Mouse (Mus musculus): ENCODE results near the gene Bcat2. TPM values are rescaled to one million over a fixed set of nuclear protein-coding genes. Genes with fewer than 3 reads are reported as not detected.

Gene Bcat2
- polyA plus RNA-seq, 1 experiment from 2014 or later = 25.7 TPM

GRCm38 (mm10) chr7:45598960-45599879 lies 29.3 kb downstream of the Bcat2 start:
- Histone ChIP-seq H3K4me3 (ENCODE audit: low read depth, low read length) (no peak overlapping the region), H3K36me3 (ENCODE audit: control insufficient read depth, insufficient read depth, low read length) (no peaks in the 10 kb centered on the region), H3K4me2 (ENCODE audit: low read depth, low read length, severe bottlenecking) (no peak overlapping the region), H3K9me3 (ENCODE audit: control insufficient read depth, low read length) (no peaks in the 10 kb centered on the region), H3K27me3 (ENCODE audit: control insufficient read depth, insufficient read depth, low read length) (no peaks in the 10 kb centered on the region), H3K4me1 (replicated peaks; ENCODE audit: control insufficient read depth, insufficient read depth, low read length) (no peaks in the 10 kb centered on the region), H3K27ac (ENCODE audit: low read depth, low read length) (no peak overlapping the region), H3K9ac (ENCODE audit: low read length) (no peak overlapping the region)
- WGBS = 51% methylated on average over 18 of the region's 18 CpGs
- ATAC-seq (replicated peaks; ENCODE audit: low FRiP score) (no peak), DNase-seq (ENCODE audit: low spot score) (no peak)

GRCm38 (mm10) chr7:45605704-45606289 lies 35.8 kb downstream of the Bcat2 start:
- no peak overlapping the region for H3K4me2 ChIP-seq (ENCODE audit: low read depth, low read length, severe bottlenecking)
- DNase-seq (ENCODE audit: low spot score) (no peak), ATAC-seq (replicated peaks; ENCODE audit: low FRiP score) (no peak)
- no peaks in the 10 kb centered on the region for H3K36me3 ChIP-seq (ENCODE audit: control insufficient read depth, insufficient read depth, low read length)
- H3K27me3 ChIP-seq (ENCODE audit: control insufficient read depth, insufficient read depth, low read length) = no peaks in the 10 kb centered on the region
- no peak overlapping the region for H3K27ac ChIP-seq (ENCODE audit: low read depth, low read length)
- H3K9me3 ChIP-seq (ENCODE audit: control insufficient read depth, low read length) = no peaks in the 10 kb centered on the region
- H3K4me1 ChIP-seq (replicated peaks; ENCODE audit: control insufficient read depth, insufficient read depth, low read length) = no peaks in the 10 kb centered on the region
- WGBS = 81% methylated on average over 9 of the region's 9 CpGs
- H3K4me3 ChIP-seq (ENCODE audit: low read depth, low read length) = no peak overlapping the region
- no peak overlapping the region for H3K9ac ChIP-seq (ENCODE audit: low read length)

GRCm38 (mm10) chr7:45609511-45609910 lies 39.6 kb downstream of the Bcat2 start:
- Histone ChIP-seq H3K9me3 (ENCODE audit: control insufficient read depth, low read length) (no peaks in the 10 kb centered on the region), H3K27ac (ENCODE audit: low read depth, low read length) (no peak overlapping the region), H3K4me3 (ENCODE audit: low read depth, low read length) (no peak overlapping the region), H3K4me2 (ENCODE audit: low read depth, low read length, severe bottlenecking) (no peak overlapping the region), H3K9ac (ENCODE audit: low read length) (no peak overlapping the region), H3K27me3 (ENCODE audit: control insufficient read depth, insufficient read depth, low read length) (no peaks in the 10 kb centered on the region), H3K4me1 (replicated peaks; ENCODE audit: control insufficient read depth, insufficient read depth, low read length) (no peaks in the 10 kb centered on the region), H3K36me3 (ENCODE audit: control insufficient read depth, insufficient read depth, low read length) (no peaks in the 10 kb centered on the region)
- 79% methylated on average over 1 of the region's 1 CpGs for WGBS
- DNase-seq (ENCODE audit: low spot score) (no peak), ATAC-seq (replicated peaks; ENCODE audit: low FRiP score) (no peak)

GRCm38 (mm10) chr7:45616277-45616676 lies 46.3 kb downstream of the Bcat2 start:
- no peak for ATAC-seq (replicated peaks; ENCODE audit: low FRiP score)
- 29% methylated on average over 6 of the region's 6 CpGs for WGBS
- no peak overlapping the region for H3K4me2 ChIP-seq (ENCODE audit: low read depth, low read length, severe bottlenecking)
- no peak overlapping the region for H3K27ac ChIP-seq (ENCODE audit: low read depth, low read length)
- H3K36me3 ChIP-seq (ENCODE audit: control insufficient read depth, insufficient read depth, low read length) = no peaks in the 10 kb centered on the region
- H3K9ac ChIP-seq (ENCODE audit: low read length) = no peak overlapping the region
- H3K9me3 ChIP-seq (ENCODE audit: control insufficient read depth, low read length) = no peaks in the 10 kb centered on the region
- H3K4me1 ChIP-seq (replicated peaks; ENCODE audit: control insufficient read depth, insufficient read depth, low read length) = no peaks in the 10 kb centered on the region
- no peak for DNase-seq (ENCODE audit: low spot score)
- H3K4me3 ChIP-seq (ENCODE audit: low read depth, low read length) = no peak overlapping the region
- peaks cover 20% of the 10 kb centered on the region for H3K27me3 ChIP-seq (ENCODE audit: control insufficient read depth, insufficient read depth, low read length)

GRCm38 (mm10) chr7:45617042-45617695 lies 47.2 kb downstream of the Bcat2 start, which contains the start of gene Fut1:
Fut1 (plus strand) TSS chr7:45617289.
- no peak for DNase-seq (ENCODE audit: low spot score)
- no peak for ATAC-seq (replicated peaks; ENCODE audit: low FRiP score)
- H3K4me2 ChIP-seq (ENCODE audit: low read depth, low read length, severe bottlenecking) = 0 out of 2 replicates have a peak within 1 kb of the TSS, but pooled peaks have one; percentile 6
- H3K27me3 ChIP-seq (ENCODE audit: control insufficient read depth, insufficient read depth, low read length) = peaks cover 20% of the 10 kb centered on the region
- no peak within 1 kb of the TSS for H3K4me3 ChIP-seq (ENCODE audit: low read depth, low read length)
- H3K9me3 ChIP-seq (ENCODE audit: control insufficient read depth, low read length) = no peaks in the 10 kb centered on the region
- H3K9ac ChIP-seq (ENCODE audit: low read length) = no peak within 1 kb of the TSS; the same call in 1 of the 2 replicates
- WGBS = 4% methylated on average over 31 of the region's 31 CpGs
- H3K4me1 ChIP-seq (replicated peaks; ENCODE audit: control insufficient read depth, insufficient read depth, low read length) = no peaks in the 10 kb centered on the region
- no peak within 1 kb of the TSS for H3K27ac ChIP-seq (ENCODE audit: low read depth, low read length)
- H3K36me3 ChIP-seq (ENCODE audit: control insufficient read depth, insufficient read depth, low read length) = no peaks in the 10 kb centered on the region

DNA sequence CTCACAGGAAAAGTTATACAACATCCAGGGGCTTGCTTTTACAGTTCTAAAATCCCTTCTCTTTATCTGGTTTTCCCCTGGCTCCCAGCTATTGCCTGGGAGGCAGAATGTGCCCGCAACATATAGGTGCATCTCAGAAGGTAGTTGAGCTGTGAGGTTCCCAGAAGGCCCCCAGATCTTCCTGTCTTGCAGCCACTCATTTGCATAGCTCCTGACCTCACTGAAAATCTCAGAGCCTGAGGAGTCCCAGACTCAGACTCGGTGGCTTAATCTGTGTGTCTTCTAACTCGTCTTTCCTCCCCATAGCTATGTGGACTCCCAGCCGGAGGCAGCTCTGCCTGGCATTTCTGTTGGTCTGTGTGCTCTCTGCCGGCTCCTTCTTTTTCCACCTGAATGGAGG lies 48.4 kb downstream of the Bcat2 start:
- no peak for DNase-seq (ENCODE audit: low spot score)
- no peaks in the 10 kb centered on the region for H3K4me1 ChIP-seq (replicated peaks; ENCODE audit: control insufficient read depth, insufficient read depth, low read length)
- no peaks in the 10 kb centered on the region for H3K9me3 ChIP-seq (ENCODE audit: control insufficient read depth, low read length)
- H3K4me3 ChIP-seq (ENCODE audit: low read depth, low read length) = no peak overlapping the region
- ATAC-seq (replicated peaks; ENCODE audit: low FRiP score) = no peak
- WGBS = 82% methylated on average over 5 of the region's 5 CpGs
- H3K27me3 ChIP-seq (ENCODE audit: control insufficient read depth, insufficient read depth, low read length) = peaks cover 20% of the 10 kb centered on the region
- no peak overlapping the region for H3K9ac ChIP-seq (ENCODE audit: low read length)
- no peaks in the 10 kb centered on the region for H3K36me3 ChIP-seq (ENCODE audit: control insufficient read depth, insufficient read depth, low read length)
- no peak overlapping the region for H3K4me2 ChIP-seq (ENCODE audit: low read depth, low read length, severe bottlenecking)
- H3K27ac ChIP-seq (ENCODE audit: low read depth, low read length) = no peak overlapping the region

DNA sequence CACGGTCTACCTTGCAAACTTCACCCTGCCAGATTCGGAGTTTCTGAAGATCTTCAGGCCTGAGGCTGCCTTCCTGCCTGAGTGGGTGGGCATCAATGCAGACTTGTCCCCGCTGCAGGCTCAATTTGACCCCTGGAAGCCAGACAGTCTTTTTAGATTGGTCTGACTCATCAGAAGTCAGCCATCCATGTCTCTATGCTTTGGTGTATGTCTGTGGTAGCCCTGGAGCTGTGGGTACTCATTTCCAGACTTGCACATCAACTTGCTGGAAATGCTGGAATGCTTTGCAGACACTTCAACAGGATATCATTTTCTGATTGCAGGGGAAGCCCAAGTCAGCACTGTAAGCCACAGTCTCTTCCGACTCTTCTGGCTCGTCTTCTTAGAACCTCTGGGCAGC lies 49.6 kb downstream of the Bcat2 start:
- no peak for ATAC-seq (replicated peaks; ENCODE audit: low FRiP score)
- H3K9me3 ChIP-seq (ENCODE audit: control insufficient read depth, low read length) = no peaks in the 10 kb centered on the region
- 93% methylated on average over 5 of the region's 5 CpGs for WGBS
- peaks cover 20% of the 10 kb centered on the region for H3K27me3 ChIP-seq (ENCODE audit: control insufficient read depth, insufficient read depth, low read length)
- no peak for DNase-seq (ENCODE audit: low spot score)
- H3K36me3 ChIP-seq (ENCODE audit: control insufficient read depth, insufficient read depth, low read length) = no peaks in the 10 kb centered on the region
- H3K4me1 ChIP-seq (replicated peaks; ENCODE audit: control insufficient read depth, insufficient read depth, low read length) = no peaks in the 10 kb centered on the region
- no peak overlapping the region for H3K4me3 ChIP-seq (ENCODE audit: low read depth, low read length)
- H3K9ac ChIP-seq (ENCODE audit: low read length) = no peak overlapping the region
- H3K4me2 ChIP-seq (ENCODE audit: low read depth, low read length, severe bottlenecking) = no peak overlapping the region
- no peak overlapping the region for H3K27ac ChIP-seq (ENCODE audit: low read depth, low read length)

GRCm38 (mm10) chr7:45621443-45621842 lies 51.5 kb downstream of the Bcat2 start, which contains the start of gene Izumo1:
Izumo1 (plus strand) TSS chr7:45621811.
- 31% methylated on average over 9 of the region's 9 CpGs for WGBS
- H3K9ac ChIP-seq (ENCODE audit: low read length) = no peak within 1 kb of the TSS
- no peak for ATAC-seq (replicated peaks; ENCODE audit: low FRiP score)
- H3K36me3 ChIP-seq (ENCODE audit: control insufficient read depth, insufficient read depth, low read length) = no peaks in the 10 kb centered on the region
- H3K27me3 ChIP-seq (ENCODE audit: control insufficient read depth, insufficient read depth, low read length) = peaks cover 18% of the 10 kb centered on the region
- H3K4me1 ChIP-seq (replicated peaks; ENCODE audit: control insufficient read depth, insufficient read depth, low read length) = no peaks in the 10 kb centered on the region
- no peaks in the 10 kb centered on the region for H3K9me3 ChIP-seq (ENCODE audit: control insufficient read depth, low read length)
- H3K27ac ChIP-seq (ENCODE audit: low read depth, low read length) = no peak within 1 kb of the TSS
- H3K4me3 ChIP-seq (ENCODE audit: low read depth, low read length) = no peak within 1 kb of the TSS
- no peak for DNase-seq (ENCODE audit: low spot score)
- H3K4me2 ChIP-seq (ENCODE audit: low read depth, low read length, severe bottlenecking) = no peak within 1 kb of the TSS

Data from forebrain, embryonic 11.5 days (tissue).